Mouse (Mus musculus): ENCODE data around the gene Tnfsf14.

The Tnfsf14 gene

GRCm38 (mm10) chr17:57194041-57194507 lies at the start of gene Tnfsf14:
Gene Tnfsf14, minus strand, starts transcription at chr17:57194177.
- DNase-seq, result peak; percentile 16 to 33

- DNase-seq, result no peak
Observed at GRCm38 (mm10) chr17:57237181-57237580, 43.2 kb upstream of the Tnfsf14 start.

GRCm38 (mm10) chr17:57235803-57236202 lies 41.8 kb upstream of the Tnfsf14 start:
- DNase-seq, result no peak

GRCm38 (mm10) chr17:57234254-57234928 lies 40.4 kb upstream of the Tnfsf14 start:
- DNase-seq, result no peak

GRCm38 (mm10) chr17:57233038-57233437 lies 39.1 kb upstream of the Tnfsf14 start:
- DNase-seq, result no peak

- no peak for DNase-seq
Observed at GRCm38 (mm10) chr17:57232200-57232599, 38.2 kb upstream of the Tnfsf14 start.

- DNase-seq, result no peak
Observed at GRCm38 (mm10) chr17:57231321-57231771, 37.4 kb upstream of the Tnfsf14 start.

GRCm38 (mm10) chr17:57230728-57231125 lies 36.8 kb upstream of the Tnfsf14 start:
- no peak for DNase-seq

GRCm38 (mm10) chr17:57229851-57230727 lies 36.1 kb upstream of the Tnfsf14 start:
- peak in 1 of 2 experiments; percentile 21 for DNase-seq

- DNase-seq, result no peak
Observed at GRCm38 (mm10) chr17:57228873-57229272, 34.9 kb upstream of the Tnfsf14 start.

- no peak for DNase-seq
Observed at GRCm38 (mm10) chr17:57228014-57228413, 34.0 kb upstream of the Tnfsf14 start, which contains the start of gene C3. Gene C3, minus strand, starts transcription at chr17:57228136.

- no peak for DNase-seq
Observed at GRCm38 (mm10) chr17:57227468-57227867, 33.5 kb upstream of the Tnfsf14 start.

GRCm38 (mm10) chr17:57223313-57223712 lies 29.3 kb upstream of the Tnfsf14 start:
- peak in 1 of 2 experiments; percentile 1 for DNase-seq

GRCm38 (mm10) chr17:57221911-57222310 lies 27.9 kb upstream of the Tnfsf14 start:
- DNase-seq, result peak in 1 of 2 experiments; percentile 1

GRCm38 (mm10) chr17:57219884-57220207 lies 25.9 kb upstream of the Tnfsf14 start:
- peak; percentile 5 to 38 for DNase-seq

GRCm38 (mm10) chr17:57219167-57219883 lies 25.3 kb upstream of the Tnfsf14 start:
- DNase-seq, result peak; percentile 65 to 84

GRCm38 (mm10) chr17:57218335-57218900 lies 24.4 kb upstream of the Tnfsf14 start:
- peak in 1 of 2 experiments; percentile 3 for DNase-seq

- DNase-seq, result no peak
Observed at GRCm38 (mm10) chr17:57214676-57215387, 20.9 kb upstream of the Tnfsf14 start.

- no peak for DNase-seq
Observed at GRCm38 (mm10) chr17:57211501-57211900, 17.5 kb upstream of the Tnfsf14 start.

GRCm38 (mm10) chr17:57209330-57209729 lies 15.4 kb upstream of the Tnfsf14 start:
- peak in 1 of 2 experiments; percentile 21 for DNase-seq

- DNase-seq, result no peak
Observed at GRCm38 (mm10) chr17:57207938-57208337, 14.0 kb upstream of the Tnfsf14 start.
